Comparison of ENCODE assay signal across 12 mouse cellular contexts in genomic region chr2:122233341-122233740, GRCm38 (mm10). TPM values are rescaled to one million over a fixed set of nuclear protein-coding genes. Genes with fewer than 3 reads are reported as not detected.
DNase-seq lines count a peak whose midpoint lies in the region; ATAC-seq and TF ChIP-seq lines count a peak whose summit lies in the region.
"Had no signal": no experiment of that assay in that cellular context is flagged by ENCODE, and none has a peak within 500 bp of the region (broad histone marks: within the 10 kb centered on the region; RNA-seq: fewer than 3 reads in every experiment).

No protein-coding gene starts in this region.

- H3K4me2 ChIP-seq in heart, embryonic 13.5 days = peak overlapping the region; percentile 81
- 0 out of 2 replicates have a peak overlapping the region, but pooled peaks have one; percentile 93 for H3K4me2 ChIP-seq in stomach, embryonic 14.5 days (replicated peaks; ENCODE audit: low read depth, low read length)
- no peak overlapping the region for H3K4me2 ChIP-seq in stomach, postnatal 0 days (replicated peaks; ENCODE audit: low read depth)
- H3K4me2 ChIP-seq in liver, embryonic 12.5 days = peak overlapping the region; percentile 84

- no peaks in the 10 kb centered on the region for H3K9me3 ChIP-seq in heart, embryonic 13.5 days
- no peaks in the 10 kb centered on the region for H3K9me3 ChIP-seq in stomach, embryonic 14.5 days (ENCODE audit: control insufficient read depth, low read depth, low read length)
- no peaks in the 10 kb centered on the region for H3K9me3 ChIP-seq in stomach, postnatal 0 days (ENCODE audit: control insufficient read depth, low read length)
- H3K9me3 ChIP-seq in liver, embryonic 12.5 days (replicated peaks) = no peaks in the 10 kb centered on the region

- no peak for TF ChIP-seq EP300 in stomach, postnatal 0 days (optimal IDR thresholded peaks at IDR 0.05)

- WGBS in heart, embryonic 13.5 days = 51% methylated on average over 5 of the region's 5 CpGs
- 51% methylated on average over 5 of the region's 5 CpGs for WGBS in stomach, embryonic 14.5 days
- 64% methylated on average over 5 of the region's 5 CpGs for WGBS in stomach, postnatal 0 days
- WGBS in liver, embryonic 12.5 days (ENCODE audit: insufficient replicate concordance) = 44% methylated on average over 5 of the region's 5 CpGs

- DNase-seq in heart, adult 9 months (ENCODE audit: low spot score in 2 of 2) = no peak
- no peak for DNase-seq in stomach, postnatal 0 days (ENCODE audit: low spot score)
- no peak for DNase-seq in adrenal gland, adult 18-20 months (ENCODE audit: low spot score in 2 of 2)
- no peak for DNase-seq in testis, postnatal 10 days (ENCODE audit: low spot score)
- no peak for DNase-seq in natural killer cell, adult 2 months (ENCODE audit: low spot score in 2 of 2)
- DNase-seq: thymus, adult 18-20 months had no signal

- H3K9ac ChIP-seq in heart, embryonic 13.5 days = peak overlapping the region; percentile 81; the same call in 1 of the 2 replicates
- no peak overlapping the region for H3K9ac ChIP-seq in stomach, embryonic 14.5 days (replicated peaks; ENCODE audit: low read depth, low read length)
- no peak overlapping the region for H3K9ac ChIP-seq in stomach, postnatal 0 days (ENCODE audit: low read length)
- H3K9ac ChIP-seq in liver, embryonic 12.5 days = no peak overlapping the region

- no peak overlapping the region; the same call in 1 of the 2 replicates for H3K27ac ChIP-seq in heart, embryonic 13.5 days (replicated peaks)
- no peak overlapping the region for H3K27ac ChIP-seq in stomach, embryonic 14.5 days (ENCODE audit: low read length)
- H3K27ac ChIP-seq in stomach, postnatal 0 days (replicated peaks) = no peak overlapping the region
- no peak overlapping the region; the same call in 1 of the 2 replicates for H3K27ac ChIP-seq in liver, embryonic 12.5 days

- no peak for TF ChIP-seq CTCF in stomach, postnatal 0 days (IDR thresholded peaks at IDR 0.05; ENCODE audit: low read depth)

- peaks cover 2% of the 10 kb centered on the region; the same call in 1 of the 2 replicates for H3K27me3 ChIP-seq in heart, embryonic 13.5 days (replicated peaks)
- no peaks in the 10 kb centered on the region for H3K27me3 ChIP-seq in stomach, embryonic 14.5 days (ENCODE audit: control insufficient read depth, insufficient read depth, low read length)
- H3K27me3 ChIP-seq in stomach, postnatal 0 days (ENCODE audit: control insufficient read depth, insufficient read depth, low read length) = no peaks in the 10 kb centered on the region
- H3K27me3 ChIP-seq in liver, embryonic 12.5 days (replicated peaks) = no peaks in the 10 kb centered on the region

- H3K4me3 ChIP-seq in heart, embryonic 13.5 days = peak overlapping the region; percentile 62
- H3K4me3 ChIP-seq in stomach, embryonic 14.5 days (ENCODE audit: low read depth, low read length) = no peak overlapping the region
- no peak overlapping the region for H3K4me3 ChIP-seq in stomach, postnatal 0 days (ENCODE audit: low read depth, low read length)
- H3K4me3 ChIP-seq in liver, embryonic 12.5 days = no peak overlapping the region

- H3K36me3 ChIP-seq in heart, embryonic 13.5 days = no peaks in the 10 kb centered on the region
- H3K36me3 ChIP-seq in stomach, embryonic 14.5 days (ENCODE audit: control insufficient read depth, insufficient read depth, low read length) = no peaks in the 10 kb centered on the region
- H3K36me3 ChIP-seq in stomach, postnatal 0 days (ENCODE audit: control insufficient read depth, insufficient read depth, low read length) = no peaks in the 10 kb centered on the region
- H3K36me3 ChIP-seq in liver, embryonic 12.5 days = peaks cover 10% of the 10 kb centered on the region; the same call in 1 of the 2 replicates

- ATAC-seq in heart, embryonic 13.5 days (ENCODE audit: extremely low read depth, insufficient number of reproducible peaks, low FRiP score, low TSS enrichment) = no peak
- no peak for ATAC-seq in stomach, embryonic 14.5 days (ENCODE audit: insufficient number of reproducible peaks, insufficient read depth, low FRiP score, low read depth)
- no peak for ATAC-seq in stomach, postnatal 0 days (ENCODE audit: low FRiP score, low TSS enrichment)
- ATAC-seq in liver, embryonic 12.5 days = no peak
- ATAC-seq: activated CD4-positive, CD25-positive, alpha-beta regulatory T cell, adult 4 months had no signal

- H3K4me1 ChIP-seq in heart, embryonic 13.5 days = peaks cover 25% of the 10 kb centered on the region
- 0 out of 2 replicates have a peak, but pooled peaks cover 2% of the 10 kb centered on the region for H3K4me1 ChIP-seq in stomach, embryonic 14.5 days (ENCODE audit: control insufficient read depth, insufficient read depth, low read length)
- no peaks in the 10 kb centered on the region for H3K4me1 ChIP-seq in stomach, postnatal 0 days (replicated peaks; ENCODE audit: control insufficient read depth, insufficient read depth)
- peaks cover 51% of the 10 kb centered on the region for H3K4me1 ChIP-seq in liver, embryonic 12.5 days

RNA-seq across cellular contexts. Expression of gene Sord, which starts 1.2 kb away (rescaled TPM):
- polyA plus RNA-seq in heart, embryonic 13.5 days (2015; fragmentation: Nextera tagmentation; extraction: Ambion mirVana) = 51.3 and 58.6 TPM in 2 replicates
- 28.3 and 30.0 TPM in 2 replicates for polyA plus RNA-seq in stomach, embryonic 14.5 days (2014; fragmentation: Nextera tagmentation; extraction: Ambion mirVana)
- 49.7 and 51.2 TPM in 2 replicates for polyA plus RNA-seq in stomach, postnatal 0 days (2015; fragmentation: Nextera tagmentation; extraction: Ambion mirVana)
- polyA plus RNA-seq in liver, embryonic 12.5 days (2016; fragmentation: Nextera tagmentation; extraction: Ambion mirVana) = 159 and 163 TPM in 2 replicates
- 10 to 100 TPM; 68.2 to 83.0 TPM for total RNA-seq in adrenal gland, adult 18-20 months (2021)

RNA-seq across cellular contexts. Expression of gene Terb2, which starts 47.3 kb away (rescaled TPM):
- not detected in 2 replicates for polyA plus RNA-seq in heart, embryonic 13.5 days (2015; fragmentation: Nextera tagmentation; extraction: Ambion mirVana)
- not detected in 2 replicates for polyA plus RNA-seq in stomach, embryonic 14.5 days (2014; fragmentation: Nextera tagmentation; extraction: Ambion mirVana)
- polyA plus RNA-seq in stomach, postnatal 0 days (2015; fragmentation: Nextera tagmentation; extraction: Ambion mirVana) = not detected in 2 replicates
- not detected in 2 replicates for polyA plus RNA-seq in liver, embryonic 12.5 days (2016; fragmentation: Nextera tagmentation; extraction: Ambion mirVana)
- total RNA-seq in adrenal gland, adult 18-20 months (2021) = not detected
- total RNA-seq: granulocyte monocyte progenitor cell, adult 5-6 weeks; megakaryocyte-erythroid progenitor cell, adult 5-6 weeks had no signal
- polyA plus RNA-seq: activated CD4-positive, CD25-positive, alpha-beta regulatory T cell, adult 4 months had no signal

RNA-seq across cellular contexts. Expression of gene Patl2, which starts 47.4 kb away (rescaled TPM):
- polyA plus RNA-seq in heart, embryonic 13.5 days (2015; fragmentation: Nextera tagmentation; extraction: Ambion mirVana) = not detected in 2 replicates
- not detected in 2 replicates for polyA plus RNA-seq in stomach, embryonic 14.5 days (2014; fragmentation: Nextera tagmentation; extraction: Ambion mirVana)
- not detected in 2 replicates for polyA plus RNA-seq in stomach, postnatal 0 days (2015; fragmentation: Nextera tagmentation; extraction: Ambion mirVana)
- polyA plus RNA-seq in liver, embryonic 12.5 days (2016; fragmentation: Nextera tagmentation; extraction: Ambion mirVana) = 0.05 TPM in 1 of 2 replicates, not detected in the other
- total RNA-seq in adrenal gland, adult 18-20 months (2021) = not detected
- total RNA-seq: granulocyte monocyte progenitor cell, adult 5-6 weeks; megakaryocyte-erythroid progenitor cell, adult 5-6 weeks had no signal
